Mouse (Mus musculus) CH12.LX (cell line): ENCODE results near the gene Ptma. TPM values are rescaled to one million over a fixed set of nuclear protein-coding genes. Genes with fewer than 3 reads are reported as not detected.

Experiments used
- DNase-seq: peaks from one replicate; pipeline ENCODE4 v3.0.0-alpha.2; 2013; ENCODE audit errors: extremely low read depth
- H3K27ac ChIP-seq: 2 replicates; pipeline ENCODE4 v1.5.1; 2012; ENCODE audit warnings: low read depth, mild to moderate bottlenecking, control low read depth, moderate library complexity; ENCODE audit not compliant: insufficient read depth
- H3K27me3 ChIP-seq: replicated peaks from 2 replicates; pipeline ENCODE3; 2012; ENCODE audit warnings: inconsistent platforms
- H3K36me3 ChIP-seq, 2 experiments: replicated peaks in 1 of 2; 2 replicates each; pipeline versions ENCODE3 to v1.6.1; 2012; ENCODE audit warnings: inconsistent platforms in 1 of 2, low read length in 1 of 2, mild to moderate bottlenecking in 1 of 2, mixed read lengths in 1 of 2, moderate library complexity in 1 of 2; ENCODE audit not compliant: control insufficient read depth in 1 of 2, insufficient read depth in 1 of 2
- H3K4me1 ChIP-seq, 2 experiments: 2 replicates each; pipeline ENCODE4 v1.6.1; 2012; ENCODE audit warnings: inconsistent platforms in 1 of 2, moderate library complexity in 1 of 2; ENCODE audit not compliant: insufficient read depth in 2 of 2, control insufficient read depth in 1 of 2
- H3K4me2 ChIP-seq: 2 replicates; pipeline ENCODE4 v1.6.1; 2012; ENCODE audit warnings: low read depth, mild to moderate bottlenecking, control low read depth; ENCODE audit not compliant: poor library complexity, insufficient read depth, severe bottlenecking
- H3K4me3 ChIP-seq, 3 experiments: fragments of 150-350 bp in 1 of 3; sonication (generic) in 1 of 3; replicated peaks in 1 of 3; 2 replicates each; pipeline versions ENCODE3 to v1.5.1; 2011 to 2012; ENCODE audit warnings: low read depth in 2 of 3, low read length in 2 of 3, mild to moderate bottlenecking in 2 of 3, moderate library complexity in 2 of 3, control low read depth in 1 of 3, improper control_type of control experiment in 1 of 3, inconsistent platforms in 1 of 3, mixed read lengths in 1 of 3; ENCODE audit not compliant: poor library complexity in 1 of 3
- H3K79me2 ChIP-seq: replicated peaks from 2 replicates; pipeline ENCODE4 v1.6.1; 2012; ENCODE audit warnings: mild to moderate bottlenecking, moderate library complexity; ENCODE audit not compliant: control insufficient read depth, poor library complexity, insufficient read depth, severe bottlenecking; ENCODE audit errors: extremely low read depth
- H3K9ac ChIP-seq: 2 replicates; pipeline ENCODE4 v1.6.1; 2012; ENCODE audit warnings: low read depth, mild to moderate bottlenecking, control low read depth, moderate library complexity; ENCODE audit not compliant: insufficient read depth
- H3K9me3 ChIP-seq: replicated peaks from 2 replicates; pipeline ENCODE3; 2012; ENCODE audit warnings: low read length, inconsistent platforms, mixed read lengths
- ELF1 ChIP-seq: IDR thresholded peaks from 2 replicates; pipeline ENCODE4 v1.6.1; 2014; ENCODE audit warnings: low read depth, mild to moderate bottlenecking, inconsistent platforms, low read length, improper control_type of control experiment
- EP300 ChIP-seq: IDR thresholded peaks from 2 replicates; pipeline ENCODE4 v1.6.1; 2011; ENCODE audit warnings: low read length, improper control_type of control experiment
- GABPA ChIP-seq: IDR thresholded peaks from 2 replicates; pipeline ENCODE4 v1.6.1; 2012; ENCODE audit warnings: low read depth, low read length, improper control_type of control experiment, inconsistent platforms; ENCODE audit not compliant: insufficient replicate concordance
- JUN ChIP-seq: IDR thresholded peaks from 2 replicates; pipeline ENCODE4 v1.6.1; 2011; ENCODE audit warnings: low read depth, mild to moderate bottlenecking, low read length, improper control_type of control experiment, moderate library complexity; ENCODE audit not compliant: insufficient read depth
- KAT2A ChIP-seq: IDR thresholded peaks from 2 replicates; pipeline ENCODE4 v1.6.1; 2012; ENCODE audit warnings: low read length, improper control_type of control experiment, inconsistent platforms; ENCODE audit not compliant: insufficient replicate concordance
- MAFK ChIP-seq: IDR thresholded peaks from 2 replicates; pipeline ENCODE4 v1.6.1; 2011; ENCODE audit warnings: low read length, improper control_type of control experiment; ENCODE audit not compliant: insufficient replicate concordance
- MXI1 ChIP-seq: IDR thresholded peaks from 2 replicates; pipeline ENCODE4 v1.6.1; 2011; ENCODE audit warnings: mild to moderate bottlenecking, low read depth, low read length, improper control_type of control experiment
- NRF1 ChIP-seq: IDR thresholded peaks from 2 replicates; pipeline ENCODE4 v1.6.1; 2014; ENCODE audit warnings: low read depth, mild to moderate bottlenecking, inconsistent platforms, low read length, improper control_type of control experiment, moderate library complexity
- PAX5 ChIP-seq: IDR thresholded peaks from 2 replicates; pipeline ENCODE4 v1.6.1; 2012; ENCODE audit warnings: low read length, inconsistent platforms, mixed read lengths
- POLR2AphosphoS2 ChIP-seq: IDR thresholded peaks from 2 replicates; pipeline ENCODE4 v1.6.1; 2011; ENCODE audit warnings: low read depth, low read length, improper control_type of control experiment
- RAD21 ChIP-seq: IDR thresholded peaks from 2 replicates; pipeline ENCODE4 v1.6.1; 2011; ENCODE audit warnings: low read depth, mild to moderate bottlenecking, low read length, improper control_type of control experiment, moderate library complexity
- RCOR1 ChIP-seq: conservative IDR thresholded peaks from 2 replicates; pipeline ENCODE4 v1.6.1; 2012; ENCODE audit warnings: low read depth, mild to moderate bottlenecking, inconsistent platforms, low read length, improper control_type of control experiment
- SIN3A ChIP-seq: IDR thresholded peaks from 2 replicates; pipeline ENCODE4 v1.6.1; 2012; ENCODE audit warnings: low read length, improper control_type of control experiment, inconsistent platforms
- SMC3 ChIP-seq: IDR thresholded peaks from 2 replicates; pipeline ENCODE4 v1.6.1; 2011; ENCODE audit warnings: low read depth, low read length, improper control_type of control experiment
- TBP ChIP-seq: conservative IDR thresholded peaks from 2 replicates; pipeline ENCODE4 v1.6.1; 2011; ENCODE audit warnings: low read depth, low read length, improper control_type of control experiment
- UBTF ChIP-seq: IDR thresholded peaks from 2 replicates; pipeline ENCODE4 v1.6.1; 2012; ENCODE audit warnings: low read depth, mild to moderate bottlenecking, inconsistent platforms, low read length, improper control_type of control experiment, moderate library complexity
- USF1 ChIP-seq: IDR thresholded peaks from 2 replicates; pipeline ENCODE4 v1.6.1; 2014; ENCODE audit warnings: low read depth, mild to moderate bottlenecking, inconsistent platforms, low read length, improper control_type of control experiment
- USF2 ChIP-seq: conservative IDR thresholded peaks from 2 replicates; pipeline ENCODE4 v1.6.1; 2011; ENCODE audit warnings: low read depth, low read length, improper control_type of control experiment
- ZC3H11A ChIP-seq: IDR thresholded peaks from 2 replicates; pipeline ENCODE4 v1.6.1; 2012; ENCODE audit warnings: low read depth, mild to moderate bottlenecking, inconsistent platforms, low read length, improper control_type of control experiment
- ZKSCAN1 ChIP-seq: IDR thresholded peaks from 2 replicates; pipeline ENCODE4 v1.6.1; 2012; ENCODE audit warnings: low read depth, inconsistent platforms, low read length, improper control_type of control experiment, borderline replicate concordance
- ZMIZ1 ChIP-seq: IDR thresholded peaks from 2 replicates; pipeline ENCODE4 v1.6.1; 2012; ENCODE audit warnings: low read depth, mild to moderate bottlenecking, inconsistent platforms, low read length, improper control_type of control experiment
- ZNF384 ChIP-seq: IDR thresholded peaks from 2 replicates; pipeline ENCODE4 v1.6.1; 2012; ENCODE audit warnings: low read depth, low read length, improper control_type of control experiment, inconsistent platforms
- dilution Hi-C: fragments of 300-500 bp; cut with MboI; formaldehyde crosslinking; loops from 2 replicates; pipeline ENCODE4 v1.14.3; 2020; ENCODE audit warnings: low sequenced_read_pairs; ENCODE audit not compliant: extremely low pct_unique_long_range_greater_than_20kb, extremely low pct_ligation_motif_present
- in situ Hi-C: fragments of 300-500 bp; cut with MboI; formaldehyde crosslinking; loops from 3 replicates; pipeline ENCODE4 v1.14.3; 2019; ENCODE audit warnings: low sequenced_read_pairs, low pct_ligation_motif_present, low pct_unique_long_range_greater_than_20kb, mixed read lengths
- polyA plus RNA-seq: library from polyadenylated mRNA; unstranded; fragments of >175 nt; gene quantifications from 2 replicates; pipeline ENCODE4 v1.2.1, GENCODE M21; 2012; ENCODE audit warnings: low read depth; ENCODE audit not compliant: insufficient read length
- total RNA-seq, 2 experiments: library from RNA; depleted of rRNA; stranded (reverse); fragments of 300-350 nt in 1 of 2; fragments of >200 nt in 1 of 2; gene quantifications; 2 replicates each; pipeline ENCODE4 v1.2.3; 2012 to 2014

Gene Ptma
- total and polyA plus RNA-seq, 3 experiments, result 2,835 to 5,324 (median 5,084) TPM

GRCm38 (mm10) chr1:86506420-86506819 is 20.1 kb upstream of the Ptma start:
- dilution Hi-C loops (no loop called here), in situ Hi-C loops (no loop called here)
- peaks cover 28 to 68% of the 10 kb centered on the region in 2 experiments for H3K4me1 ChIP-seq
- H3K79me2 ChIP-seq, result no peaks in the 10 kb centered on the region
- no peak for DNase-seq
- no peaks in the 10 kb centered on the region for H3K36me3 ChIP-seq
- no peak overlapping the region for H3K4me3 ChIP-seq
- no peak overlapping the region for H3K9ac ChIP-seq
- no peak for TF ChIP-seq UBTF
- no peak for TF ChIP-seq ELF1
- TF ChIP-seq JUN, result no peak
- no peak overlapping the region for H3K4me2 ChIP-seq
- no peaks in the 10 kb centered on the region for H3K9me3 ChIP-seq
- H3K27ac ChIP-seq, result no peak overlapping the region
- no peaks in the 10 kb centered on the region for H3K27me3 ChIP-seq

DNA sequence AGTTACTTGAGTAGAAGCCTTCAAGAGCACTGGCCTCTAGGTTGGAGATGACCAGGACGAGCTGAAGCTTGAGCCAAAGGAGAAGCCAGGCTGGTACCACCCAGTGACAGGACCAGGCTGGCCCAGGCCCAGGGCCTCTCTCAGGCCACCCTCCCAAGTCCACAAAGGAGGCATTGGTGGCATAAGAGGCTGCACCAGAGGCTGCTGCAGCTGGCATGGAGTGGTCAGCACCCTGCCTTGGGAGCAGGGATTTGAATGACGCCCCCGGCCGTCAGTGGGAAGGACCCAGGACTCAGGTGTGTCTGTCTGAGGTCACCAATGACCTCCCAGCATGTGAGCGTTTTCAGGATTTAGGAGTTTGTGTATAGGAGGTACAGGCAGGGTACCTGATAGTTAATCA is 18.7 kb upstream of the Ptma start:
- in situ Hi-C loops (no loop called here), dilution Hi-C loops (no loop called here)
- DNase-seq, result no peak
- no peak overlapping the region for H3K27ac ChIP-seq
- H3K36me3 ChIP-seq, result no peaks in the 10 kb centered on the region
- TF ChIP-seq GABPA (no peak), RAD21 (no peak), RCOR1 (no peak), TBP (no peak), ZNF384 (no peak), USF2 (no peak), ZMIZ1 (no peak), SIN3A (no peak), EP300 (no peak), MXI1 (no peak), ZC3H11A (no peak), ZKSCAN1 (no peak), PAX5 (no peak), NRF1 (no peak), KAT2A (no peak), SMC3 (no peak), USF1 (no peak), POLR2AphosphoS2 (no peak), MAFK (no peak)
- no peaks in the 10 kb centered on the region for H3K79me2 ChIP-seq
- H3K4me2 ChIP-seq, result no peak overlapping the region
- H3K27me3 ChIP-seq, result no peaks in the 10 kb centered on the region
- no peak overlapping the region for H3K4me3 ChIP-seq
- no peaks in the 10 kb centered on the region for H3K9me3 ChIP-seq
- H3K9ac ChIP-seq, result no peak overlapping the region
- H3K4me1 ChIP-seq, result peaks cover 36 to 70% of the 10 kb centered on the region in 2 experiments
